Mouse (Mus musculus): ENCODE results near the gene Ckm.

- TF ChIP-seq CTCF (IDR thresholded peaks at IDR 0.05; ENCODE audit: low read depth) (no peak), EP300 (IDR thresholded peaks at IDR 0.05; ENCODE audit: low read depth) (no peak)
Measured at GRCm38 (mm10) chr7:19470308-19470707, 65.7 kb downstream of the Ckm start.

Measured in liver, postnatal 0 days (tissue).